ENCODE assay signal across 32 mouse cellular contexts in the genomic region with DNA sequence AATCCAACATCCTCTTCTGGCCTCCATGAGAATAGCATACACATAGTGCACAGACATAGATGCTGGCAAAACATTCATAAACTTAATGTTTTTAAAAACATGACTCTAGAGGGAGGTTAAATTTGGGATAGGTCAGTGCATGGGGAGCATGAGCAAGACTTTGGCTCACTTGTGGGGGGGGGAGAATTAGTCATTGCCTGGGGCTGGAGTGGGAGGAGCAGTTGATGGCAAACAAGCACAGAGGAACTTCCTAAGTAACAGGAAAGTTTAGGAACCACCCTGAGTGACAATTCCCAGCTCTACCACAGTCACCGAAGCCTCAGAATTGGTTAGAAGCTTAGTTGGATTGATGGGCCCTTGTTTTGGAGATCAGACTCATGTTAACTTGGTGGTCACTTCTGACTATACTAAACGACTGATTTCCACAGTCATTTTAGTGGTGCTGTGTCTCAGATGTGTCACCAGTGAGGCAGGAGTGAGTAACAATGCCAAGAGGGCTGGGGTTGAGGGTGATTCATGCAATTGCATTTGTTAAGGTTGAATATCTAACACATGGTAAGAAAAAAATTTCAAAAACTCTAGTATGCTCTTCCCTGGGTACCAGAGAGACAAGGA. TPM values are rescaled to one million over a fixed set of nuclear protein-coding genes. Genes with fewer than 3 reads are reported as not detected.
A peak's percentile ranks its signal among the peaks of the same experiment; 100 is the strongest.
DNase-seq lines count a peak whose midpoint lies in the region; ATAC-seq and TF ChIP-seq lines count a peak whose summit lies in the region.
"Had no signal": no experiment of that assay in that cellular context is flagged by ENCODE, and none has a peak within 500 bp of the region (broad histone marks: within the 10 kb centered on the region; RNA-seq: fewer than 3 reads in every experiment).

No protein-coding gene starts in this region.

- no peaks in the 10 kb centered on the region for H3K27me3 ChIP-seq in Patski
- no peaks in the 10 kb centered on the region for H3K27me3 ChIP-seq in forebrain, embryonic 13.5 days
- H3K27me3 ChIP-seq: limb, embryonic 15.5 days; liver, embryonic 13.5 days; midbrain, embryonic 13.5 days; neural tube, embryonic 15.5 days; stomach, embryonic 15.5 days had no signal

- H3K4me3 ChIP-seq in forebrain, embryonic 13.5 days, result no peak overlapping the region
- H3K4me3 ChIP-seq: heart, embryonic 12.5 days; hindbrain, embryonic 13.5 days; limb, embryonic 10.5 days; limb, embryonic 15.5 days; liver, embryonic 13.5 days; midbrain, embryonic 13.5 days; neural tube, embryonic 15.5 days; stomach, embryonic 15.5 days had no signal

- no peak overlapping the region for H3K9ac ChIP-seq in forebrain, embryonic 13.5 days
- H3K9ac ChIP-seq: heart, embryonic 12.5 days; hindbrain, embryonic 13.5 days; limb, embryonic 15.5 days; liver, embryonic 13.5 days; midbrain, embryonic 13.5 days; neural tube, embryonic 15.5 days; stomach, embryonic 15.5 days had no signal

- CTCF ChIA-PET in Patski (lab: Charles Lee), result interaction anchor here (1.4 kb wide), 1 partner anchor 17 kb away, joined by 3 read pairs; no protein-coding TSS in a partner anchor

- DNase-seq in 3134 (ENCODE audit: extremely low read depth, insufficient read length, low spot score) (peak; percentile 75), 3T3-L1 (ENCODE audit: low read depth, low spot score) (peak; percentile 85), Patski (ENCODE audit: low read depth, low spot score) (no peak)
- peak; percentile 57 for DNase-seq in fibroblast of lung, adult 2 months (ENCODE audit: low read depth)
- DNase-seq in c-Kit-positive CD71-positive TER-119-positive erythroid progenitor cells, embryonic 14.5 days (ENCODE audit: low spot score), result no peak
- DNase-seq: cerebellum, adult 9-10 months; cerebellum, postnatal 36 days; gastrocnemius, postnatal 14 days; heart, adult 11 months; heart, postnatal 4 days; kidney, adult 8-10 months; kidney, postnatal 4 days; layer of hippocampus, postnatal 36 days; liver, embryonic 13.5 days; lung, adult 18-20 months; lung, postnatal 10 days; retina, postnatal 1 day; right cerebral cortex, postnatal 14 days had no signal

- POLR2A ChIA-PET in Patski (lab: Charles Lee), result no interaction called here

- peaks cover 3% of the 10 kb centered on the region for H3K4me1 ChIP-seq in forebrain, embryonic 13.5 days
- H3K4me1 ChIP-seq: limb, embryonic 15.5 days; liver, embryonic 13.5 days; stomach, embryonic 15.5 days had no signal

- H3K9me3 ChIP-seq in forebrain, embryonic 13.5 days (replicated peaks), result no peaks in the 10 kb centered on the region
- H3K9me3 ChIP-seq: heart, embryonic 12.5 days; hindbrain, embryonic 13.5 days; limb, embryonic 10.5 days; limb, embryonic 15.5 days; liver, embryonic 13.5 days; midbrain, embryonic 13.5 days; neural tube, embryonic 15.5 days; stomach, embryonic 15.5 days had no signal

- no peak for TF ChIP-seq CTCF in Patski (IDR thresholded peaks at IDR 0.05)

- no peaks in the 10 kb centered on the region for H3K36me3 ChIP-seq in forebrain, embryonic 13.5 days (ENCODE audit: poor library complexity, severe bottlenecking)
- H3K36me3 ChIP-seq: heart, embryonic 12.5 days; hindbrain, embryonic 13.5 days; limb, embryonic 10.5 days; limb, embryonic 15.5 days; liver, embryonic 13.5 days; midbrain, embryonic 13.5 days; neural tube, embryonic 15.5 days; stomach, embryonic 15.5 days had no signal

- in situ Hi-C loops in Patski (cut with MboI; ENCODE audit: low pct_unique_long_range_greater_than_20kb), result no loop called here

- H3K4me2 ChIP-seq in forebrain, embryonic 13.5 days, result no peak overlapping the region
- H3K4me2 ChIP-seq: heart, embryonic 12.5 days; hindbrain, embryonic 13.5 days; limb, embryonic 15.5 days; liver, embryonic 13.5 days; midbrain, embryonic 13.5 days; neural tube, embryonic 15.5 days; stomach, embryonic 15.5 days had no signal

- WGBS in forebrain, embryonic 13.5 days, result 77% methylated on average over 2 of the region's 2 CpGs

- ATAC-seq in Patski, result peak; percentile 86
- no peak for ATAC-seq in forebrain, embryonic 13.5 days
- ATAC-seq: CD4-positive, CD25-positive, alpha-beta regulatory T cell, adult 4 months; intestine, embryonic 16.5 days; midbrain, embryonic 13.5 days had no signal

- H3K27ac ChIP-seq in forebrain, embryonic 13.5 days, result no peak overlapping the region
- H3K27ac ChIP-seq: hindbrain, embryonic 13.5 days; kidney, postnatal 0 days; limb, embryonic 10.5 days; limb, embryonic 15.5 days; liver, embryonic 13.5 days; macrophage; midbrain, embryonic 13.5 days; neural tube, embryonic 15.5 days; stomach, embryonic 15.5 days had no signal

RNA-seq across cellular contexts. Expression of gene Slc6a5, which starts 22.1 kb away (rescaled TPM):
- polyA plus RNA-seq in Patski (2021), result 0.01 TPM
- 0.08 TPM in 1 of 2 replicates, not detected in the other for polyA plus RNA-seq in forebrain, embryonic 13.5 days (2015; fragmentation: Nextera tagmentation; extraction: Ambion mirVana)
- polyA plus RNA-seq: CD4-positive, CD25-positive, alpha-beta regulatory T cell, adult 4 months; forebrain, embryonic 11.5 days; heart, embryonic 12.5 days; heart, postnatal 0 days; intestine, embryonic 16.5 days; kidney, postnatal 0 days; limb, embryonic 10.5 days; liver, embryonic 13.5 days; macrophage had no signal

Comparison
In these comparisons a context has a peak if more than half of its experiments do, and no peak if none do; other contexts are left out.
1. DNase-seq: peak in 3134 (single experiment), 3T3-L1 (single experiment) and fibroblast of lung, adult 2 months (single experiment); none in Patski (single experiment) and c-Kit-positive CD71-positive TER-119-positive erythroid progenitor cells, embryonic 14.5 days (single experiment).